Mouse (Mus musculus): ENCODE data around the gene Tiam2. TPM values are rescaled to one million over a fixed set of nuclear protein-coding genes. Genes with fewer than 3 reads are reported as not detected.

Gene Tiam2
- total RNA-seq, 2 experiments from 2014 or later: 2.7 to 2.8 TPM

DNA sequence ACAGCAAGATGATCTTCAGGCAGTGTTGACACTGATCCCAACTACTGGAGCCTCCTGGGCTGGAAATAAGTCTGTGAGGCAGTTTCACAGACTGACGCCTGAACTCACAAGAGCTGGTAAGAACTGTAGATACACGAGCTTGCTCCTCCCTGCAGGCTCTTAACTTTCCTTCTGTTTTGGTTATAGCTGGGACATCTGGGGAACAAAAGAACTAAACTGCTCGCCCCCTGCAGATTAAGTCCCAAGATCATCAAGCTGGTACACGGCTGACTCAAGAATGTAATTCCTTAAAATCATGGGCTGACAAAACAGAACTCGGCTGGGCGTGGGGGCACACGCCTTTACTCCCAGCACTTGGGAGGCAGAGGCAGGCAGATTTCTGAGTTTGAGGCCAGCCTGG is 204.2 kb downstream of the Tiam2 start:
- no peak for DNase-seq
- intact Hi-C loops (cut with DNase I): no loop called here

DNA sequence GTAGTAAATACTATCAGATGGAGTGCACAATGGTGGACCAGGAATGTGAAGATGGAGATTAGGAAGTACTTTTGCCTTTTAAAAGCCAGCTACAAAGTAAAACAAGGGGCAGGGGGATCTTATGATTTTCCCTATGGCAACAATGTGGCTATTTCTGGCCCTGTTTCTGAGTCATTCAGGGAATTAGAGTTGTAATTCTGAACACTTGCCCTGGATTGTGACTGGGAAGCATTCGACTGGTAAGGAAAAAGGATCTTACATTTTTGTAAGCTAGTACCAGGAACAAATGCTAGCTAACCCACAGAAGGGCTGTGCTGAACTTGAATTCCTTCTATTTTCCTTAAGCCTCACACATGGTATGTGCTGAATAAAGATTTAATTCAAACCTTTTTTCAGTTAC is 205.3 kb downstream of the Tiam2 start:
- DNase-seq: no peak
- intact Hi-C loops (cut with DNase I): no loop called here

DNA sequence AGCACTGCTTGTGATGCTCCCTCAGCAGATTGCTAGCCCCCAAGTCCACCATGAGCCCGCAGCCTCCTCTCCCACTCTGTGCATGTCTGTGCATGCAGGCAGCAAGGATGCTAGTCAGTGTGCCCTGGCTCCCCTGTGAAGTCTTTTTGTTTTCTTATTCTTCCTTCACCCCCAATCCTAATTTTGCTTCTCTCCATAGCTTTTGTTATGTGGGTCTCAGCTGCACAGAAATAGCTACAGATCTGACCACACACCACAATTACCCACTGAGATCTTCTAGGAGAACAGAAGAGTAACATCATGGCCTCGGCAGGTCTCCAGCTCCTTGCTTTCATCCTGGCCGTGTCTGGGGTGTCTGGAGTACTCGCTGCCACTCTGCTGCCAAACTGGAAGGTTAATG is 205.9 kb downstream of the Tiam2 start, which contains the start of gene Cldn20:
Gene Cldn20 (plus strand): TSS at position 301 of the 400 bp plus-strand sequence.
- DNase-seq: no peak
- intact Hi-C loops (cut with DNase I): no loop called here

DNA sequence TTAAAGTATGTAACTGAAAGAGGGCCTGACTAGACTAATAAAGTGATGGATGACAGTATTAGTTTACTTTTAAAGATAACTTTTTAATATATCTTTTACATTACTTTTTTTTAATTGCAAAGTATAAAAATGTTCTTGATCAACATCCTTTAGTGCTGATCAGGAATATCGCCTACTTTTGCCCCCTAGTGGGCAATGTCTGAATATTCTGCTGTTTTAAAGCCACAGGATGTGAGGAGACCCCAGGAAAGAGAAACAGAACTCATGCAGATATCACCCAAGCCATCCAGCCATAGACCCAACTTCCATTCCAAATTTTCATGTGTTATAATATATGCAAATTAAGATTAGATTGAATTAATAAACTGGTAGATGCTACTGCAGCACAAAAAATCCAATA is 207.1 kb downstream of the Tiam2 start:
- peak in 1 of 2 experiments; percentile 14 for DNase-seq
- intact Hi-C loops (cut with DNase I): no loop called here

DNA sequence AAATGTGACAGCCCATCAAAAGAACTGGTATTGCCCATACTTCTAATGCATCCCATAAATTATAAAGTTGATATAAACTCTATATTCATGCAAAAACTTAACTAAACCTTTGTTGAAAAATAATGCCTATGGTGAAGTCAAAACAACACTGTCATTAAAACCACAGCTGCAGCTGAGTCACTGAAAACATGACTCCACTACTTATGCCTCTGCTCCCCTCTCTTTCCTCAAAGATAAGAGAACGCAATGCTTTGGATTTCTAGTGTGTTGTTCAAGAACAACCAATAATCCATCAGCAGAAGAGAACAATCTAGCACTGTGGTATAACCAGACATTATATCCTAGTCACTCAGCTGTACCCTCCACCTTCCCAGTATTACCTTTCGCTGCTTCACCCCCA is 213.9 kb downstream of the Tiam2 start:
- DNase-seq: no peak
- intact Hi-C loops (cut with DNase I): no loop called here

DNA sequence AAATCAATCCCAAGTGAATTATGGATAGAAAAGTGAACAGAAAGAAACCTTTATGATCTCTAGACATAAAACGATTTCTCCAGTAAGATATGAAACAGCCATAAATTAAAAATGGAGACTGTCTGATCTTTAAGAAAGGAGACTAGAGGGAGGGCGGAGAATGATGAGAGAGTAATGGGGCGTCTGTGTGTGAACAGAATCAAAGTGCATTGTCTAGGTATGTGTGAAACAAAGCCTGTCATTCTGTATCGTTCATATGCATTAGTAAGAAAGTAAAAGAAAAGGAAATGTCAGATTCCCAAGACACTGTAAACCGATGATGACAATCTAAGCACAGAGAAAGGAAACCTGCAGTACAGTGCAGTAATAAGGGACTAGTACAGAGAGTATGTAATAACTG is 214.7 kb downstream of the Tiam2 start:
- intact Hi-C loops (cut with DNase I): no loop called here
- no peak for DNase-seq

DNA sequence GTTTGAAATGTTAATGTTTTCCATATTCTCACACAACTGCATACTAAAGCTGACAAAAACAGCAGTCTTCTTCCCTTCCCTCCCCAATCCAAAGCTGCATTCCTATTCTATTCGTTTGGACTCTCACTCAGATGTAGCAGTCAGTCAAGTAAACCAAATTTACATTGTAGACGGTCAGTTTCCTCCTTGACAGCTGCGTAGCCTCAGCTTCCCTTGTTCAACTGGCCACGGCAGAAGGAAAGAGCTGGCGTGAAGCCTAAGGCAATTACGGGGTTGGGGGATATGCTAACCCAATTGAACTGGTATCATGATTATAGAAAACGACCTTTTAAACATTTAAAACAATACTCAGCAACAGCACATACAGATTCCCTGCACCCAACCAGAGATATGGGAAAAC is 221.4 kb downstream of the Tiam2 start:
- no peak for DNase-seq
- intact Hi-C loops (cut with DNase I): no loop called here

DNA sequence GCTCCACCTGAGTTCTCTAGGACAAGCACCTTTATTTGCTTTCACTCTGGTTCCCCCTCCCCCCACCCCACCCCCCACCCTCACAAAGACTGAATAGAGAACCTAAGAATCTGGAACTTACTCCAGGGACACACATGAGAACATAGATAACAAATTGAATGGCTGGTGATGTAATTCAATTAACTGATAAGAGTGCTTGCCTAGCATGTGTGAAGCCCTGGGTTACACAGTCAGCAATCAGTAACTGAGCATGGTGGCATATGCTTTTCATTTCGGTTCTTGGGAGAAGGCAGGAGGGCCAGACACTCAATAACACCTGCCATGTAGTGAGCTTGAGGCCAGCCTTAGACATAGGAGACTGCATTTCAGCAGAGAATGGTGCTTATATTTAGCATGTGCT is 229.9 kb downstream of the Tiam2 start:
- no peak for DNase-seq
- intact Hi-C loops (cut with DNase I): no loop called here

DNA sequence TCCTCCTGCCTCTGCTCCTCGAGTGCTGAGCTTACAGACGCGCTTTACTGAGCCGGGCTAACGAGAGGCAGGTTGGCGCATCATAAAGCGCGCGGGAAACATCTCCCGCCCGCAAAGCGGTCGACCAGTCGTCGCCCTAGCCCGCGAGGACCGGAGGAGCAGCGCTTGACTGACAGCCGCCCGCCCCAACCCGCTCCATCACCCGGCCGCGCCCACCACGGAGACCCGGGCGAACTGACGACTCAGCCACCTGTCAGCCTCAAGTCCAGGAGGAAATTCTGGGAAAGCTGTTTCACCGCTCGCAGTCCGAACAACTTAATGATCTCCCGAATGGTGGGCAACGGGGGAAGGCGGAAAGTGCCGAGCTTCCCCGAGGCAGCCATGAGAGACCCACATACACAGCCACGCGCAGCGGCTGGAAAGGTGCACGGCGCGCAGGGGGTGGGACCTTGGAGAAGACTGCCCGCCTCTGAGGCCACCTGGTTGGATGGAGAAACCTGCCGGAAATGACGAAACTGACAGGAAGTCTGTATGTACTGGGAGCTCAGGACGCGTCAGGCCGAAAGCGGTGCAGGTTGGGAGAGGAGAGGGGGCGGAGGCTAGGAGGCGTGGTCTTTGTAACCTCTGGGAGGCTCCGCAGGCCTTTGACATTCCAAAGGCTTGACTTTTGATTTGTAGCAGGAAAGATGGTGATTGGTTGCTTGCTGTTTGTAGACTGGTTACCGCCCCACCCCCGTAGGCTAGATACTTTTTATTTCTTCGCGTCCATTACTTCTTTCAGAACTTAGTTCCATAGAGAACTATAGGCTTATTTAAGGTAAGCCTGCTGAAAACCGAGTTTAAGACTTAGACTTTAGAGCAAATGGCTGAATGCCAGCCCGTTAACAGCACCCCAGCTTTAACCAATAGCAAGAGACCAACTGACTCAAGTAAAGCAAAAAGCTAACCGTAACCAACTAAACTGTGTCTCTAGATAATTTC is 231.2 kb downstream of the Tiam2 start, which contains the start of gene Tfb1m:
Gene Tfb1m (minus strand): TSS at position 451 of the 981 bp plus-strand sequence.
- intact Hi-C loops (cut with DNase I): no loop called here
- DNase-seq: peak; percentile 94 to 97

DNA sequence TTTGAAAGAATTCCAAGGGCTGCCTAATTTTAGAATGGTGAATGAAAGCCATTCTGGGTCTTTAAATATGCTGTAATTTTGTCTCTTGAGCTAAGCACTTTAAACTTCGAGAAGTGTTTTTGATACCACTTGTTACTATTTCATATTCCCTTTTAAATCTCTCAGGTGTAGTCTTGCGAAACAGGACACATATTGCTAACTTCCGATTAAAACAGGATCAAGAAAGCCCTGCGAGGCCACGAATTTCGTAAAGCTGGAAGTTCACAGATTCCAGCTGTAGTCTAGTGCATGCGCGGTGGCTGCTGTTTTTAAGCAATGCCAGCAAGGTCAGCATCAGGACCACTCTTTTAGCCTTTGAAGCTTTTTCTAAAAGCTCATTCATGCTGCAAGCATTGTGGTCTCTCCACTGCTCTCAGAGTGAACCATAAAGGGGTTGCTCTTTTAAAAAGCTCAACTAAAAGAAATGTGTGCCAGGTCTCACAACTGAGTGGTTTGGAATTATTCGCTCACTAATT is 232.0 kb downstream of the Tiam2 start:
- intact Hi-C loops (cut with DNase I): no loop called here
- DNase-seq: peak in 1 of 2 experiments; percentile 3

DNA sequence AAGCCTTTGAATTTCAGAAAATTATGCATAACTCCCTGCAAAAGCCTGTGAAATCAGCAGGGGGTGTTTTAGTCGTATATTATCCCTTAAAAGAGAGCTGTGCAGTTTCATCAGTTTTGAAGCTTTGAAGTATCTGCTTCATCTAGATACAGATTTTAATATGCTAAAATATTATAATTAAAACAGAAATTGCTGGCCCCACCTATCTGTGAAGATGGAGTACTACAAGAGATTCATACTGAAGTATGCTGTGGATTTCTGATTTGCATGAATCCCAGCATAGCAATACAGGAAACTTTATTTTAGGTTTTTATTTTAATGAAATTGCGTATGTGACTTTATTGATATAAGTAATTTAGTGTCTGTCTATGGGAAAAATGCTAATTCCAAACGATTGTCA is 234.2 kb downstream of the Tiam2 start:
- intact Hi-C loops (cut with DNase I): no loop called here
- no peak for DNase-seq

DNA sequence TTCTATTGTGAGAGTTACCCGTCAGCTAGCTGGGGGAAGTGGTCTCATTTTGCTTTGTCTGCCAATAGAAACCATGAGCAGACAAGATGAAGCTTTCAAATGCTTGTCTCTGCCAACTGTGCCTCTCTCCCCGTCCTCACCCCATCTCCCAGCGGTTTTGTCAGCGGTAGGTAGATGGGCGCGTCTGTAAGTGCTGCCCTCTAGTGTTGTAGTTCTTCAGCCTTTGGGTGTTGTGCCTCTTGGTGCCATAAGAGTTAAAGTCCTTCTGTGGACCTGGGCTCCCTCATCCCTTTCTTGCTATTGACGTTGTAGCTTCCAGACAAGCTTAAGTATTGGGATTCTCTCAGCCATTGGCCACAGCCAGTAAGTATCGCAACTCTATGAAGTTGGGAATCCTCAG is 236.0 kb downstream of the Tiam2 start:
- no peak for DNase-seq
- intact Hi-C loops (cut with DNase I): no loop called here

DNA sequence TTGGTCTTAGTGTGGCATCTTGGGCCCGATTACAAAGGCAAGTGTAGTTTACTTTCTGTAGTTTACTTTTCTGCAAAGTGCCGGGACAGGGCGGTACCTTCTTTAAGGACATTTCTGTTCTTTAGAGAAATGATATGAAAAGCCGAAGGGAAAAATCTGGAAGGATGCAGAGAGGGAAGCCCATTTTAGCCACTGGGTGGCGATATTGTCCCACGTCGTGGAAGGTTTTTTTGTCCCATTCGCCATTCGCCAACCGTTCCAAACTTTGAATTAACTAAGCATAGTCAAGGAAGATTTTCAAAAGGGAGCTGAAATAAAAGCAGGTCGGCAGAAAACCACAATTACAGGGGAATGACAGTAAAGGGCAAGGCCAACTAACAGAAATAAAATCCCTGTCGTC is 244.5 kb downstream of the Tiam2 start:
- DNase-seq: peak; percentile 75 to 85
- intact Hi-C loops (cut with DNase I): loop anchor here (1.0 to 10.0 kb wide), 3 partner anchors 222 to 1831 kb away; no protein-coding TSS in a partner anchor

Other genes with a start within 250 kb of the Tiam2 start
- 10 to 100 TPM; 36.5 to 36.6 TPM for gene Scaf8, start 211.6 kb upstream of the Tiam2 start, total RNA-seq (2021)
- not detected for gene Cldn20, start 206.0 kb downstream of the Tiam2 start, total RNA-seq (2021)
- gene Tfb1m, start 231.2 kb downstream of the Tiam2 start, total RNA-seq (2021): 1 to 10 TPM; 7.3 to 8.3 TPM

Measured in heart, postnatal 14 days (tissue).